Mouse (Mus musculus): ENCODE results near the gene Dohh.

DNA sequence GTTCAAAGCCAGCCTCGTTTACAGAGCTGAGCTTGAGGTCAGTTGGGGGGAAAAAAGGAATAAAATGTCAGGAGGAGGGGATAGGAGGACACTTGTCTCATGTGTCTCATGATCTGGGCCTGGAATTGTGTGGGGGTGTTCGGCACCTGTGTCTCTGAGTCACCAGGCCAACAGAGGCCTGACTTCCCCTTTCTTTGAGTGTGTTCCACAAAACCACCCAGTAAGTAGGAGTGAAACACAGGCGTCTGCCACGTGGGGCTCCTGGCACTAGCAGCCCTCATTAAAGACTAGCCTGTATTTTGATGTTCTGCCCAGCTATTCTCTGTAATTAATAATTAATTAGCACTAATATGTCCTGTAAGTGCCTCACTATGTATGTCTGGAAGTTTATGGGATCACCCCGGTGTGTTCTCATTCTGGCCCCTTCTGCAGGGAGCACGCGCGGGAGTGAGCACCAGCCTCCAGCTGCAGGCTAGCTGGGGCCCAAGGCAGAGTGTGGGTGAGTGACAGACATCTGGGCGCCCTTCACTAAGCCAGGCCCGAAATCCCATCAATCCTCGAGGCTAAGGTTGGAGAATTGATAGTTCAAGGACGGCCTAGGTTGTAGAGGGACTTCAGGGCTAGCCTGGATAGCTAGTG is 27.8 kb upstream of the Dohh start:
- TF ChIP-seq CTCF (conservative IDR thresholded peaks at IDR 0.05 in 1 of 2, IDR thresholded peaks at IDR 0.05 in 1 of 2; ENCODE audit: low read depth in 2 of 2, low read length in 2 of 2), result no peak
- TF ChIP-seq ZC3H11A (IDR thresholded peaks at IDR 0.05; ENCODE audit: low read depth, low read length), result no peak
- peak; percentile 82 for TF ChIP-seq BHLHE40 (IDR thresholded peaks at IDR 0.05; ENCODE audit: low read depth, low read length)
- no peak for TF ChIP-seq E2F4 (IDR thresholded peaks at IDR 0.05; ENCODE audit: insufficient replicate concordance, low read depth, low read length)
- peak; percentile 95 for TF ChIP-seq MAX (IDR thresholded peaks at IDR 0.05; ENCODE audit: low read length)
- TF ChIP-seq UBTF (IDR thresholded peaks at IDR 0.05; ENCODE audit: low read depth, low read length), result no peak
- TF ChIP-seq ELF1 (IDR thresholded peaks at IDR 0.05; ENCODE audit: low read depth, low read length), result no peak
- 0 out of 2 replicates have a peak, but pooled peaks have one; percentile 39 for TF ChIP-seq ETS1 (conservative IDR thresholded peaks at IDR 0.05; ENCODE audit: low read depth, low read length)
- TF ChIP-seq MAFK (IDR thresholded peaks at IDR 0.05; ENCODE audit: insufficient replicate concordance, low read length), result no peak

Measured in CH12.LX (cell line).